Comparison of ENCODE assay signal across 8 mouse cellular contexts in the genomic region with DNA sequence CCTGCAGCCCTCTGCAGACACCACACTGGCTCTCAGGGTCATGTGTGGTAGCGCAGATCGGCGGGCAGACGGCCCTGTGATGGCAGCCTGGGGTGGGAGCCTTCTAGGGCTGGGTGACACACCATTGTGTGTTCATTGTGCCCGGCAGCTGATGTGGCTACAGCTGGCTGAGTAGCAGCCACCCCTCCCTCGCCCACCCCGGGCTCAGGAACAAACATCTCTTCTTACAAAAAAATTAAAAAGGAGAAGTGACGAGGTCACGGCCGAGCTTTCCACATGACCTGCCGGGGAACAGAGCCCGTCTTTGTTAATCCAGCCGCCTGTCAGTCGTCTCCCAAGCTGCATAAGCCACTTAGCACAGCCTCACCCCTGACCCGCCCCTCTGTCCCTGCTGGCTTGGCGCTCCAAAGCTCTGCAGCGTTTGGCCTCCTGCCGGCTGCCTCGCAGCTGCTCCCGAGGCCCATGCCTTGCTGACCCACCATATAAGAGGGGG.
A peak's percentile ranks its signal among the peaks of the same experiment; 100 is the strongest.
DNase-seq lines count a peak whose midpoint lies in the region; ATAC-seq and TF ChIP-seq lines count a peak whose summit lies in the region.

No protein-coding gene starts in this region.

- no peaks in the 10 kb centered on the region for H3K9me3 ChIP-seq in liver, embryonic 12.5 days (replicated peaks)

- H3K27ac ChIP-seq in heart, adult 2 months, result no peak overlapping the region
- no peak overlapping the region for H3K27ac ChIP-seq in kidney, adult 2 months (ENCODE audit: insufficient read depth, low read depth, low read length)
- H3K27ac ChIP-seq in liver, embryonic 12.5 days, result no peak overlapping the region

- no peaks in the 10 kb centered on the region for H3K27me3 ChIP-seq in heart, adult 2 months (ENCODE audit: control insufficient read depth, insufficient read depth, low read length)
- H3K27me3 ChIP-seq in kidney, adult 2 months (replicated peaks; ENCODE audit: control insufficient read depth, insufficient read depth, low read length), result no peaks in the 10 kb centered on the region
- 0 out of 2 replicates have a peak, but pooled peaks cover 6% of the 10 kb centered on the region for H3K27me3 ChIP-seq in liver, embryonic 12.5 days (replicated peaks)
- no peaks in the 10 kb centered on the region for H3K27me3 ChIP-seq in myocyte (ENCODE audit: control insufficient read depth, insufficient read depth, insufficient read length)

- H3K4me3 ChIP-seq in heart, adult 2 months, result no peak overlapping the region
- no peak overlapping the region for H3K4me3 ChIP-seq in kidney, adult 2 months (ENCODE audit: insufficient read depth, low read depth, low read length)
- no peak overlapping the region for H3K4me3 ChIP-seq in liver, embryonic 12.5 days
- no peak overlapping the region for H3K4me3 ChIP-seq in myocyte

- H3K79me2 ChIP-seq in heart, adult 2 months (replicated peaks; ENCODE audit: control insufficient read depth, insufficient read depth, low read length), result no peaks in the 10 kb centered on the region
- H3K79me2 ChIP-seq in myocyte (ENCODE audit: control insufficient read depth, insufficient read depth), result no peaks in the 10 kb centered on the region

- H3K4me2 ChIP-seq in liver, embryonic 12.5 days, result peak overlapping the region; percentile 2; the same call in 1 of the 2 replicates
- peak overlapping the region; percentile 55 for H3K4me2 ChIP-seq in myocyte (ENCODE audit: low read depth)

- no peak for TF ChIP-seq POLR2A in brain, embryonic 14.5 days (IDR thresholded peaks at IDR 0.05; ENCODE audit: borderline replicate concordance, extremely low read depth, insufficient read depth, insufficient read length, poor library complexity, severe bottlenecking)
- TF ChIP-seq POLR2A in heart, adult 2 months (IDR thresholded peaks at IDR 0.05; ENCODE audit: insufficient read depth, low read depth, low read length), result no peak
- TF ChIP-seq POLR2A in kidney, adult 2 months (IDR thresholded peaks at IDR 0.05; ENCODE audit: low read depth, low read length), result no peak
- no peak for TF ChIP-seq POLR2A in myocyte (IDR thresholded peaks at IDR 0.05; ENCODE audit: insufficient read length, low read depth)

- DNase-seq in cerebellum, adult 9-11 months, result peak; percentile 65
- DNase-seq in brain, embryonic 14.5 days (ENCODE audit: low read depth), result peak; percentile 91
- peak; percentile 63 to 65 for DNase-seq in heart, adult 2 months
- peak; percentile 73 for DNase-seq in kidney, adult 2 months
- no peak for DNase-seq in ovary, postnatal 14 days (ENCODE audit: low spot score)

- no peak overlapping the region for H3ac ChIP-seq in myocyte (ENCODE audit: control insufficient read depth, insufficient read length)

- no peak for TF ChIP-seq EP300 in heart, adult 2 months (IDR thresholded peaks at IDR 0.05; ENCODE audit: insufficient read depth, low read depth, low read length)

- peaks cover 21% of the 10 kb centered on the region for H3K4me1 ChIP-seq in heart, adult 2 months (ENCODE audit: control insufficient read depth, insufficient read depth, low read length)
- peaks cover 4% of the 10 kb centered on the region; the same call in 1 of the 2 replicates for H3K4me1 ChIP-seq in kidney, adult 2 months (ENCODE audit: control insufficient read depth, insufficient read depth, low read length)
- peaks cover 74% of the 10 kb centered on the region for H3K4me1 ChIP-seq in liver, embryonic 12.5 days

- WGBS in heart, adult 2 months, result 30% methylated on average over 20 of the region's 20 CpGs
- 24% methylated on average over 20 of the region's 20 CpGs for WGBS in kidney, adult 2 months
- 23% methylated on average over 20 of the region's 20 CpGs for whole genome bisulfite sequencing in liver, embryonic 12.5 days (ENCODE audit: insufficient replicate concordance)

- H3K36me3 ChIP-seq in heart, adult 2 months (ENCODE audit: control insufficient read depth, insufficient read depth, low read length), result no peaks in the 10 kb centered on the region
- H3K36me3 ChIP-seq in kidney, adult 2 months (ENCODE audit: control insufficient read depth, insufficient read depth, low read length), result no peaks in the 10 kb centered on the region
- H3K36me3 ChIP-seq in liver, embryonic 12.5 days, result no peaks in the 10 kb centered on the region
- no peaks in the 10 kb centered on the region for H3K36me3 ChIP-seq in myocyte (ENCODE audit: control insufficient read depth, insufficient read depth)

- peak; percentile 13; the same call in 1 of the 2 replicates for TF ChIP-seq CTCF in brain, embryonic 14.5 days (IDR thresholded peaks at IDR 0.05; ENCODE audit: borderline replicate concordance, extremely low read depth, insufficient read depth, insufficient read length)
- 0 out of 2 replicates have a peak, but pooled peaks have one; percentile 6 for TF ChIP-seq CTCF in heart, adult 2 months (IDR thresholded peaks at IDR 0.05)
- no peak for TF ChIP-seq CTCF in kidney, adult 2 months (conservative IDR thresholded peaks at IDR 0.05; ENCODE audit: insufficient read depth, insufficient read length, low read depth, low read length)

- H3K9ac ChIP-seq in heart, adult 2 months (ENCODE audit: low read depth, low read length), result no peak overlapping the region
- no peak overlapping the region for H3K9ac ChIP-seq in liver, embryonic 12.5 days

- intact Hi-C loops in heart, adult 2 months (cut with DNase I), result no loop called here

- no peak for ATAC-seq in cerebellum, adult (ENCODE audit: insufficient number of reproducible peaks, low FRiP score, low TSS enrichment)
- ATAC-seq in liver, embryonic 12.5 days, result no peak

TF ChIP-seq in myocyte, 11 proteins besides CTCF, POLR2A, EP300 and RAD21:
- peak; percentile 27 for TF ChIP-seq SRF (IDR thresholded peaks at IDR 0.05; ENCODE audit: control insufficient read depth, insufficient read length, low read depth)
- no peak for TF ChIP-seq USF1 (IDR thresholded peaks at IDR 0.05; ENCODE audit: low read depth)
- peak; percentile 35 for TF ChIP-seq TCF3 (IDR thresholded peaks at IDR 0.05; ENCODE audit: insufficient read length, low read depth)
- TF ChIP-seq REST (IDR thresholded peaks at IDR 0.05; ENCODE audit: insufficient read depth, insufficient read length), result no peak
- TF ChIP-seq MYOD1 (IDR thresholded peaks at IDR 0.05; ENCODE audit: control insufficient read depth in 1 of 3, insufficient read length in 2 of 3, low read depth in 2 of 3), result peak in 2 of 3 experiments; percentile 56 to 77
- TF ChIP-seq MAX (IDR thresholded peaks at IDR 0.05; ENCODE audit: low read depth), result no peak
- no peak for TF ChIP-seq TCF12 (IDR thresholded peaks at IDR 0.05; ENCODE audit: insufficient read depth, poor library complexity, severe bottlenecking)
- no peak for TF ChIP-seq CEBPB (IDR thresholded peaks at IDR 0.05; ENCODE audit: insufficient read depth, poor library complexity, severe bottlenecking)
- no peak for TF ChIP-seq E2F4 (IDR thresholded peaks at IDR 0.05; ENCODE audit: insufficient read depth)
- TF ChIP-seq MYOG (IDR thresholded peaks at IDR 0.05; ENCODE audit: control insufficient read depth in 1 of 3, insufficient read depth in 1 of 3, insufficient read length in 2 of 3, low read depth in 2 of 3), result peak in 2 of 3 experiments; percentile 68 to 80
- TF ChIP-seq POLR2AphosphoS2 (IDR thresholded peaks at IDR 0.05; ENCODE audit: insufficient read length, low read depth), result no peak
TF ChIP-seq in myocyte: peak in this region for 4.
